Mouse (Mus musculus): ENCODE measurements around the gene Ccr2. TPM values are rescaled to one million over a fixed set of nuclear protein-coding genes. Genes with fewer than 3 reads are reported as not detected.
"Not testable (repeated sequence)": the region's sequence is repeated elsewhere in the genome, so short reads cannot be mapped to it uniquely, and the experiment has no call there.

The Ccr2 gene
- polyA plus RNA-seq, 1 experiment: 21.5 TPM

DNA sequence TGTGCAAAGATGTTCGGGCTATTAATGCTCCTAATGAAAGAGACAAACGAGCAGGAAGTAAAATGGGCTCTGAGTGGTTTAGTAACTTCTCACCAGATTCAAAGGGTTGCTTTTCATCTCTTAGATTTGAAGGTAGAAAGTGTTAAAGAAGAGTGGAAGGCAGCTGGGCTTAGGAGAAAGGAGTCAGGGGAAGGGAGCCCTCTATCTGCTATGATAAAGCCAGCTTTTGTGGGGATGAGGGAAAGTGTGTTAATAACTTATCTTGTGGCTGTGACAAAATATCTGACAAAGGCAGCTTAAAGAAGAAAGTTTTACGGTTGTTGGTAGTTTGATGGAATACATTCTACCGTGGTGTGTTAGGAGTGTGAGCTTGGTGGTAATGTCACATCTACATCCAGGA is 25.7 kb downstream of the Ccr2 start:
- Histone ChIP-seq H3K4me1 (ENCODE audit: control insufficient read depth, insufficient read depth, low read length) (peaks cover 1% of the 10 kb centered on the region; the same call in 1 of the 2 replicates), H3K4me3 (replicated peaks; ENCODE audit: control insufficient read depth, low read depth, low read length) (no peak overlapping the region), H3K27ac (ENCODE audit: control insufficient read depth, insufficient read depth, low read depth, low read length, poor library complexity) (no peak overlapping the region)
- 33% methylated on average over 4 of the region's 4 CpGs for WGBS
- TF ChIP-seq CTCF (IDR thresholded peaks at IDR 0.05; ENCODE audit: control insufficient read depth, insufficient read depth, low read length) (no peak), POLR2A (IDR thresholded peaks at IDR 0.05; ENCODE audit: borderline replicate concordance, control insufficient read depth, low read depth, low read length) (no peak)

DNA sequence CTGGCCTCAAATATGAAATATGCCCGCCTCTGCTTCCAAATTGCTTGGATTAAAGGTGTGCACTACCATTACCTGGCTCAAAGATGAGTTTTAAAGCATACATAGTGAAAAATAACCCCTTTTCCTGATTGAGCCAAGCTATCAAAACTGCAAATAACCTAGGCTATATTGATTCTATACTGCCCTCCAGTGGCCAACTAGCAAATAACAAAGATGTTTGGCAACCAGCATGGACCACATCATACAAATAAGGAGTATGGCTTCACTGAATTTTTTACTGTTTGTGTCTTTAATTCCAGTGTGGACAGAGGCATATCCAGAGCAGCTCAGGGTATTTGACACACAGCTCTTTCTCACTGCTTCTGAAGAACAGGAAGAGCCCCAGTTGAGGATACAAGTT is 26.6 kb downstream of the Ccr2 start:
- Histone ChIP-seq H3K4me3 (replicated peaks; ENCODE audit: control insufficient read depth, low read depth, low read length) (no peak overlapping the region), H3K27ac (ENCODE audit: control insufficient read depth, insufficient read depth, low read depth, low read length, poor library complexity) (no peak overlapping the region), H3K4me1 (ENCODE audit: control insufficient read depth, insufficient read depth, low read length) (peaks cover 1% of the 10 kb centered on the region; the same call in 1 of the 2 replicates)
- no peak for TF ChIP-seq POLR2A (IDR thresholded peaks at IDR 0.05; ENCODE audit: borderline replicate concordance, control insufficient read depth, low read depth, low read length)
- TF ChIP-seq CTCF (IDR thresholded peaks at IDR 0.05; ENCODE audit: control insufficient read depth, insufficient read depth, low read length): 0 out of 2 replicates have a peak, but pooled peaks have one; percentile 17
- 3% methylated on average over 1 of the region's 1 CpGs for WGBS

DNA sequence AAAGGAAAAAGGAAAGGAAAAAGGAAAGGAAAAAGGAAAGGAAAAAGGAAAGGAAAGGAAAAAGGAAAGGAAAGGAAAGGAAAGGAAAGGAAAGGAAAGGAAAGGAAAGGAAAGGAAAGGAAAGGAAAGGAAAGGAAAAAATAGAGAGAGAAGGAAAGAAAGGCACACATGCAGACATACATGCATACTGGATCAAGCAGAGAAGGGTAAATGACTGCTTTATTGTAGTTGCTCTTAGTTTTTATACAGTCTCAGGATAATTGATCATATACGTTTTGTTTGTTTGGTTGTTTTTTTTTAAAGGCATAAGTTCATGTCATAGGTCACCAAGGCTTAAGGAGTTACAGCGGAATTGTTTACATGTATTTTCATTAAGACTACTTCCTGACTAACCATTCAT is 31.1 kb downstream of the Ccr2 start:
- H3K4me1 ChIP-seq (ENCODE audit: control insufficient read depth, insufficient read depth, low read length); H3K27ac ChIP-seq (ENCODE audit: control insufficient read depth, insufficient read depth, low read depth, low read length, poor library complexity); H3K4me3 ChIP-seq (replicated peaks; ENCODE audit: control insufficient read depth, low read depth, low read length): not testable (repeated sequence)
- WGBS: 84% methylated on average over 2 of the region's 2 CpGs

DNA sequence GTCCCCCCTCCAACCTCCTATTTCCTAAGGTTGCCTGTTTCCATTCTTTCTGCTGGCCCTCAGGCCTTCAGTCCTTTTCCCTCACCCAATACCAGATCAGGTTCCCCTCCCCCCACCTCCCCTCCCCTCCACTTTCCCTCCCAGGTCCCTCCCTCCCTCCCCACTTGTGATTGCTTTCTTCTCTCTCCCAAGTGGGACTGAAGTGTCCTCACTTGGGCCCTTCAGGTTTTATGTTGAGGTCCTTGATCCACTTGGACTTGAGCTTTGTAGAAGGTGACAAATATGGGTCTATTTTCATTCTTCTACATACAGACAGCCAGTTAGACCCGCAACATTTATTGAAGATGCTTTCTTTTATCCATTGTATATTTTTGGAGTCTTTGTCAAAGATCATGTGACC is 33.2 kb downstream of the Ccr2 start:
- not testable (repeated sequence) for H3K27ac ChIP-seq (ENCODE audit: control insufficient read depth, insufficient read depth, low read depth, low read length, poor library complexity); H3K4me1 ChIP-seq (ENCODE audit: control insufficient read depth, insufficient read depth, low read length); H3K4me3 ChIP-seq (replicated peaks; ENCODE audit: control insufficient read depth, low read depth, low read length)
- WGBS: 97% methylated on average over 1 of the region's 1 CpGs

DNA sequence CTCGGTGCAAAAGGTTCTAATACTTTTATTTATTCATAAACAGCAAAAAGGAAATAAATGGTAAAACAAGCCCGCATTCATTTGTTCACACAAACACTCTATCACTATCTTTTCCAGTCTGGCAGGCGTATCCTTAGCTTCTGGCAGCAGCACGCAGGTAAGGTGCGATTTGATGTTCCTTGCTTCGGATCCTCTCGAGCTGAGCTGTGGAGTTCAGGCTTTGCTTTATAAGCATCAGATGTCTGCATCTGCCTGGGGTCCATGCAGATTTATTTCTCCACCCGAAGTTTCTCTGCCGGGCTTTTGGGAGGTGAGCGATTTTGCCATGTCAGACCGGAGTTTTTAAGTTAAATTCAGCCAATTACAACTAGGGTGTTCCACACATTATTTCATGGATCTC is 35.9 kb downstream of the Ccr2 start:
- no peak overlapping the region for H3K4me3 ChIP-seq (replicated peaks; ENCODE audit: control insufficient read depth, low read depth, low read length)
- no peaks in the 10 kb centered on the region; the same call in 1 of the 2 replicates for H3K4me1 ChIP-seq (ENCODE audit: control insufficient read depth, insufficient read depth, low read length)
- H3K27ac ChIP-seq (ENCODE audit: control insufficient read depth, insufficient read depth, low read depth, low read length, poor library complexity): peak overlapping the region; percentile 57
- 60% methylated on average over 11 of the region's 11 CpGs for WGBS
- no peak for TF ChIP-seq POLR2A (IDR thresholded peaks at IDR 0.05; ENCODE audit: borderline replicate concordance, control insufficient read depth, low read depth, low read length)
- TF ChIP-seq CTCF (IDR thresholded peaks at IDR 0.05; ENCODE audit: control insufficient read depth, insufficient read depth, low read length): no peak

DNA sequence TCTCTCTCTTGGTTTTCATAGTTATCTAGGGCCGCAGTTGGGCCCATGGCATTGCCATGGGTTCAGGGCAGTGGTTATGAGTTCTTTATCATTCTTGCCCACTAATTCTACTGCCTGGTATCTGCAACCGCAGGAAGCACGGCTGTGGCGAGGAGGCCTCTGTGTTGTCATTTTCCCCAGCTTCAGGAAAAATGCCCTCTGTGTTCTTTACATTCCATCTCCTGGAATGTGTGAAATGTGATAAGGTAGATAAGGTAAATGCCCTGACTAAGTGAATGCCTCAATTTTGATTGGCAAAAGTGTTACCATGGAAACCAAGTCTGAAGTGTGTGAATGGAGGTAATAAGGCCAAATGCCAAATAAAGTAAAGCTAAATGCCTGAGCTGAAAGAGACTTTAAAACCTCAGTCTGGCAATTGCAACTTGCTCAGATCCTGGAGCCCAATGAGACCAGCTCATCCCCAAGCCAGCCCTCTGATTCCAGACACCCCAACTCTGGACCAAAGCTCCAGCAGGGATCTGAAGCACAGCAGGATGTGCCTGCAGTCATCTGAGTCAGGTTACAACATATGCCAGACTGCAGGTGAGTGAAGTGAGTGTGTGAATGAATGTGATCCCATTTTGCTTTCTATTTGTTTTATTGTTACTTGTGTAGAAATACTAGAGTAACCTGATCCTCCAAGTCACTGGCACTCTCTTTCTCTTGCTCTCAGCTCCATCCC is 36.5 kb downstream of the Ccr2 start:
- TF ChIP-seq POLR2A (IDR thresholded peaks at IDR 0.05; ENCODE audit: borderline replicate concordance, control insufficient read depth, low read depth, low read length) (no peak), CTCF (IDR thresholded peaks at IDR 0.05; ENCODE audit: control insufficient read depth, insufficient read depth, low read length) (no peak)
- Histone ChIP-seq H3K4me3 (replicated peaks; ENCODE audit: control insufficient read depth, low read depth, low read length) (no peak overlapping the region), H3K27ac (ENCODE audit: control insufficient read depth, insufficient read depth, low read depth, low read length, poor library complexity) (peak overlapping the region; percentile 16; the same call in 1 of the 2 replicates), H3K4me1 (ENCODE audit: control insufficient read depth, insufficient read depth, low read length) (no peaks in the 10 kb centered on the region; the same call in 1 of the 2 replicates)
- WGBS: 31% methylated on average over 4 of the region's 4 CpGs

DNA sequence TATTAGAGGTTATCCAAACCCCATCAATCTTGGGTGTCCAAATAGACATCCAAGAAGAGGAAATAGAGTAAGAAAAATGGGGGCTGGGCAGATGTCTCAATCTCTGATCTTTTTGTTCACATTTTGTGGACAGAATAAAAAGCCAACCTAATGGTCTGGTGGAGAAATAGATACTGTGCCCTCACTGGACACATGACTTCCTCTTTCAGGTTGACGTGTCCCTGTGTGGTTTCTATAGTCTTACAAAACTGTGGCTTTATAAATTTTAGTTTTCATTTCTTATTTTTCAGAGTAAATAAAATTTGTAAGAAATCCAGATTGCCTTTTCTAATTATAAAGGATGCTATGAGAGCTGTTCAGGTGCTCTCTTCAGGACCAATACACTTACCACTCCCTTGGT is 41.9 kb downstream of the Ccr2 start:
- H3K27ac ChIP-seq (ENCODE audit: control insufficient read depth, insufficient read depth, low read depth, low read length, poor library complexity): no peak overlapping the region
- WGBS: 0% methylated on average over 1 of the region's 1 CpGs

DNA sequence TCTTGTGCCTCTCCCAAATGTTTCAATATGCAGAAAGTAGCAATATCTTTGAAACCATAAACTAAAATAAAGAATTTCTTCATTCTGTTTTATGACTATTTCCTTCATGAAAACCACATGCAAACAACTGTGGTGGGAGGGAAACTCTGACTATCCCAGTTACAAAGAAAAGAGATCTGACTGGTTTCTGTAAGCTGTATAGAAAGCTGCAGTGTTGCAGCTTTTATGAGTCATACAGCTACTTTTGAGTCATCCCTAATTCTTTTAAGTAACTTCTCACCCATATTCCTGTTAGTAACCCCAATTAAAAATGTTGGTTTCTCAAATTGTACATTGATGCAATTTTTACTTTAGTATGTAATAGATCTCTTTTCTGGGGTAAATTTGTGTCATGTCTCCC is 44.6 kb downstream of the Ccr2 start:
- no peak overlapping the region for H3K27ac ChIP-seq (ENCODE audit: control insufficient read depth, insufficient read depth, low read depth, low read length, poor library complexity)
- H3K4me3 ChIP-seq (replicated peaks; ENCODE audit: control insufficient read depth, low read depth, low read length): no peak overlapping the region
- no peaks in the 10 kb centered on the region; the same call in 1 of the 2 replicates for H3K4me1 ChIP-seq (ENCODE audit: control insufficient read depth, insufficient read depth, low read length)
- TF ChIP-seq POLR2A (IDR thresholded peaks at IDR 0.05; ENCODE audit: borderline replicate concordance, control insufficient read depth, low read depth, low read length): no peak
- TF ChIP-seq CTCF (IDR thresholded peaks at IDR 0.05; ENCODE audit: control insufficient read depth, insufficient read depth, low read length): no peak

More for the DNA sequence above, 41.9 kb downstream of the Ccr2 start:
- no peak overlapping the region for H3K4me3 ChIP-seq (replicated peaks; ENCODE audit: control insufficient read depth, low read depth, low read length)
- TF ChIP-seq CTCF (IDR thresholded peaks at IDR 0.05; ENCODE audit: control insufficient read depth, insufficient read depth, low read length): no peak
- no peak for TF ChIP-seq POLR2A (IDR thresholded peaks at IDR 0.05; ENCODE audit: borderline replicate concordance, control insufficient read depth, low read depth, low read length)
- H3K4me1 ChIP-seq (ENCODE audit: control insufficient read depth, insufficient read depth, low read length): no peaks in the 10 kb centered on the region; the same call in 1 of the 2 replicates

Other genes with a start within 250 kb of the Ccr2 start
- not detected in 2 replicates for gene Xcr1, start 239.9 kb upstream of the Ccr2 start, polyA plus RNA-seq (2011; ENCODE audit: insufficient read depth, insufficient read length, low replicate concordance, missing spikeins)
- gene Ccr1, start 133.3 kb upstream of the Ccr2 start, polyA plus RNA-seq (2011; ENCODE audit: insufficient read depth, insufficient read length, low replicate concordance, missing spikeins): 4.8 and 12.0 TPM in 2 replicates
- not detected in 2 replicates for gene Ccr1l1, start 123.5 kb upstream of the Ccr2 start, polyA plus RNA-seq (2011; ENCODE audit: insufficient read depth, insufficient read length, low replicate concordance, missing spikeins)
- gene Ccr3, start 80.0 kb upstream of the Ccr2 start, polyA plus RNA-seq (2011; ENCODE audit: insufficient read depth, insufficient read length, low replicate concordance, missing spikeins): 4.4 and 10.1 TPM in 2 replicates
- gene Ccr5, start 19.6 kb downstream of the Ccr2 start, polyA plus RNA-seq (2011; ENCODE audit: insufficient read depth, insufficient read length, low replicate concordance, missing spikeins): 0.77 TPM in 1 of 2 replicates, not detected in the other
- gene 2010315B03Rik, start 210.7 kb downstream of the Ccr2 start, polyA plus RNA-seq (2011; ENCODE audit: insufficient read depth, insufficient read length, low replicate concordance, missing spikeins): 2.2 and 3.7 TPM in 2 replicates

Measured in bone marrow, adult 2 months (tissue).